Mouse (Mus musculus) bone marrow macrophage, adult 2 months (primary cell): ENCODE measurements around the gene Slc30a6. TPM values are rescaled to one million over a fixed set of nuclear protein-coding genes. Genes with fewer than 3 reads are reported as not detected.
A peak's percentile ranks its signal among the peaks of the same experiment; 100 is the strongest.

Experiments
- H3K27ac ChIP-seq: 2 replicates; pipeline ENCODE4 v1.5.1; 2012; ENCODE audit warnings: low read depth, low read length; ENCODE audit not compliant: insufficient read depth
- H3K4me1 ChIP-seq: 2 replicates; pipeline ENCODE4 v1.6.1; 2012; ENCODE audit warnings: low read length; ENCODE audit not compliant: control insufficient read depth, insufficient read depth
- H3K4me3 ChIP-seq: 2 replicates; pipeline ENCODE4 v1.5.1; 2012; ENCODE audit warnings: mild to moderate bottlenecking, low read length, moderate library complexity; ENCODE audit not compliant: insufficient read depth
- CTCF ChIP-seq: IDR thresholded peaks from 2 replicates; pipeline ENCODE4 v1.5.1; 2012; ENCODE audit warnings: low read depth, mild to moderate bottlenecking, low read length, moderate library complexity
- POLR2A ChIP-seq: IDR thresholded peaks from 2 replicates; pipeline ENCODE4 v1.6.1; 2012; ENCODE audit warnings: mild to moderate bottlenecking, low read depth, low read length, borderline replicate concordance
- polyA plus RNA-seq: library from polyadenylated mRNA; stranded (reverse); fragments of >200 nt; gene quantifications from 2 replicates; pipeline ENCODE4 v1.2.4, GENCODE M21; 2012; ENCODE audit not compliant: missing spikeins, insufficient read depth, insufficient read length

Gene Slc30a6
- 22.5 and 24.2 TPM in 2 replicates for polyA plus RNA-seq

- TF ChIP-seq POLR2A (0 out of 2 replicates have a peak, but pooled peaks have one; percentile 4), CTCF (no peak)
- peak within 1 kb of the TSS; percentile 86 for H3K4me3 ChIP-seq
- H3K27ac ChIP-seq, result peak within 1 kb of the TSS; percentile 76
- H3K4me1 ChIP-seq, result peaks cover 12% of the 10 kb centered on the region
Measured at GRCm38 (mm10) chr17:74395383-74396065, at the start of gene Slc30a6. Gene Slc30a6 (plus strand): TSS chr17:74395608.

DNA sequence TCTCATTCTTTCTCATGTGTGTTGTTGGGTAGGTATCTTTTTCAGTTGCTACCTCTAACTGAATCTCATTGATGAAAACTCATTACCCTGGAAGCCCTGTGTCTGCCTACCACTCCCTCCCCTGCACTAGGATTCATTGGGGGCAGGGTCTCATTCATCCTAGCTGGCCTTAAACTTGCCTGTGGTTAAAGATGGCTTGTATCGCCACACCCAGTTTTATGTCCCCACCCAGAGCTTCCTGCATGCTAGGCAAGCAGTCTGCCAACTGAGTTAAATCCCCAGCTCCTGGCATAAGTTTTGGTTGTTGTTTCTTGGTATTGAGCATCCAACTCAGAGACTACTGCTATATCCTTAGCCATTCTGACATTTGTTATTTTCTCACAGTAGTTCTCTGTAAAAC is 31.8 kb upstream of the Slc30a6 start:
- Histone ChIP-seq H3K27ac (no peak overlapping the region), H3K4me1 (peaks cover 2% of the 10 kb centered on the region), H3K4me3 (no peak overlapping the region)
- no peak for TF ChIP-seq POLR2A
- TF ChIP-seq CTCF, result no peak

DNA sequence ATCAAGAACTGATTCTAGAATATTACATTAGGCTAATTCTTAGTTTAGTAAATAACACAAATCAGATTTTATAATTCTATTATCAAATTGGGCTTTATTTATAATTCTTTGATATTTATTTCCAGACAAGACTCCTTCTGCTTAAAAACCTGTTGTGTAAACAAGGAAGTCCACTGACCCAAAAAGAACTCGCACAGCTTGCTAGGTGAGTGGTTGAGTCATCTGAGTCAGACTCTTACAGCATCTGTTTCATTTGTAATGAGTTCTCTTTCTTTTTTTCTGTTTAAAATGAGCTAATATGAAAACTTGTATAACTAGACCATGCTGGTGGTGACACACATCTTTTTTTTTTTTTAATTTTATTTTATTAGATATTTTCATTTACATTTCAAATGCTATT is 18.5 kb upstream of the Slc30a6 start:
- Histone ChIP-seq H3K27ac (no peak overlapping the region), H3K4me1 (no peaks in the 10 kb centered on the region), H3K4me3 (no peak overlapping the region)
- no peak for TF ChIP-seq POLR2A
- TF ChIP-seq CTCF, result no peak

DNA sequence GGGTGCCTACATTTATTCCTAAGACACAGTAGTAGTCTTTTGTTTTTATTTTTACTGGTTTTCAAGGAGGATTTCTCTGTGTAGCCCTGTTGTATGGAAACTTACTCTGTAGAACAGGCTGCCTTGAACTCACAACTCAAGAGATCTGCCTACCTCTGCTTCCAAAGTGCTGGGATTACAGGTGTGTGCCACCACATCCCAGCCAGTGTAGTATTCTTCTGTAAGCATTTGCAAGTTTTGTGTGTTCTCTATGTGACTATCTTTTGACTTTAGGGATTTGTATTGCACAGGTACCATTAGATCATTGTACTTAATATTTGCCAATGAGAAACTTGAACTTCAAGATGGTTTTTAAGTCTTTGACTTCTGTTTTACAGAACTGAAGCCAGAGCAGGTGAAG is 8.8 kb upstream of the Slc30a6 start:
- H3K4me3 ChIP-seq, result no peak overlapping the region
- TF ChIP-seq CTCF (no peak), POLR2A (no peak)
- H3K4me1 ChIP-seq, result no peaks in the 10 kb centered on the region
- H3K27ac ChIP-seq, result no peak overlapping the region

DNA sequence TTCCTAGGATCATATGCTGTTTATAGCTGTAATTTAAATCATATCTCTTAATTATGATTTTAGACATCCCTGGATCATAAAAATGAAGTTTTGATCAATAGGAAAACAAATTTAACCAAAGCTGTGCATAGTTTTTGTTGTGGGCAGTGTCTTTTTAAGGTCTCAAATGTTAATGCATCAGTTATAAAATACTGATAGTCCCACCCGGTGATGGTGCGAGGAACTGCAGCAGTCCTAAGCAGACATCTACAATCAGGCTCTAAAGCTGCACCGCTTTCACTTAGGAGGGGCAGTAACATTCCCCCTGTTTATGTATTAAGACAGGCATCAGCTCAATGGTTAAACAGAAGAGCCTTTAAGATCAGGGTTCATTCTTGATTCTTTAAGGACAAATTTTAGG is 5.6 kb upstream of the Slc30a6 start:
- no peak overlapping the region for H3K27ac ChIP-seq
- TF ChIP-seq CTCF (no peak), POLR2A (no peak)
- H3K4me3 ChIP-seq, result no peak overlapping the region
- H3K4me1 ChIP-seq, result peaks cover 2% of the 10 kb centered on the region

- TF ChIP-seq CTCF, result no peak
- no peak overlapping the region for H3K27ac ChIP-seq
- peaks cover 12% of the 10 kb centered on the region for H3K4me1 ChIP-seq
- H3K4me3 ChIP-seq, result no peak overlapping the region
Measured at GRCm38 (mm10) chr17:74394381-74394780, 1.0 kb upstream of the Slc30a6 start.

- TF ChIP-seq CTCF, result no peak
- no peak for TF ChIP-seq POLR2A
Measured at GRCm38 (mm10) chr17:74394855-74395254, 553 bp upstream of the Slc30a6 start.

DNA sequence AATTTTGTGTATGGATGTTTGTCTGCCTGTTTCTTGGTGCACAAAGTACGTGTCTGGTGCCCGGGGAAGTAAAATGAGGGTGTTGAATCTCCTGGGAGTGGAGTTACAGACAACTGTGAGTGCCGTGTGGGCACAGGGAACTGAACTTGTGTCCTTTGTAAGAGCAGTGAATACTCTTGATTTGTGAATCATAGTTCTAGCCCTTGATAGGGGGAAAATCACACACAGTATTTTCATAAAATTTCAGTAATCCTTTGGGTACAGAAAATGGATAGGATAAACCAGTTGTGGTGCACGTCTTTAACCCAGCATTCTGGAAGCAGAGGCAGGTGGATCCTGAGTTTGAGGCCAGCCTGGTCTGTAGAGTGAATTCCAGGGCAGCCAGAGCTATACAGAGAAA is 1.4 kb downstream of the Slc30a6 start:
- H3K27ac ChIP-seq, result no peak overlapping the region
- TF ChIP-seq CTCF, result no peak
- H3K4me1 ChIP-seq, result peaks cover 12% of the 10 kb centered on the region
- peak overlapping the region; percentile 42; the same call in 1 of the 2 replicates for H3K4me3 ChIP-seq

More at GRCm38 (mm10) chr17:74394855-74395254, 553 bp upstream of the Slc30a6 start:
- Histone ChIP-seq H3K4me1 (peaks cover 12% of the 10 kb centered on the region), H3K4me3 (peak overlapping the region; percentile 61), H3K27ac (no peak overlapping the region)

- no peak overlapping the region for H3K4me3 ChIP-seq
- no peak overlapping the region for H3K27ac ChIP-seq
- H3K4me1 ChIP-seq, result peaks cover 12% of the 10 kb centered on the region
- TF ChIP-seq CTCF (no peak), POLR2A (no peak)
Measured at GRCm38 (mm10) chr17:74397173-74397572, 1.8 kb downstream of the Slc30a6 start.

DNA sequence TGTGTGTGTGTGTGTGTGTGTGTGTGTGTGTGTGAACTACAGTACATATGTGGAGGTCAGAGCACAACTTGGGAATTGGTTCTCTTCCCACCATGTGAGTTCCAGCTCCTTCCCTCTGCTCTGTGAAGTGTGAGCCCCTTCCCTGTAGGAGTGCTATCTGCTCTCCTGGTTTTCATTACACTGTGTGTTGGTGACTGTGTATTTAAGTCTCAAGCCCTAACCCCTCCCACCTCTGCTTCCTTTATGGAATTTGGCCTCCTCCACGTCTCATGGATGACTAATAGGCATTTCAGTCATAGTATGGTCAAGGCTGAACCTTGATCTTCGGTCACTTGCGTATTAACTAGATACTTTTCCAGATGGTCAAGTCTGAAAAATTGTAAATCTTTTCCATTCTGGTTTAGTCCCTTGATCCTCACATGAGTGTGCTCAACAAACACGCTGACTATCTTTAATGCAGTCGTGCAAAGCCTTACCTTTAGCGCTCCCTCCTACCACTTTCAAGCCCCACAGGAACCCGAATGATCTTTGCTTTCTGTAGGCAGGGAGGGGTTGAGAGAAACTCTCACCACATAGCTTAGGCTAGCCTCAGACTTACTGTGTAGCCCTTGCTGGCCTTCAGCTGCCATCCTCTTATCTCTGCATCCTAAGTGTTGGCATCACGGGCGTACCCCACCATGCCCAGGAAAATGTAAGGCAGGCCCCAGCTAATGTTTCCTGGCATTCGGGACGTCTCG is 7.2 kb downstream of the Slc30a6 start:
- no peaks in the 10 kb centered on the region for H3K4me1 ChIP-seq
- H3K27ac ChIP-seq, result no peak overlapping the region
- no peak overlapping the region for H3K4me3 ChIP-seq
- TF ChIP-seq POLR2A (no peak), CTCF (no peak)

GRCm38 (mm10) chr17:74406487-74406886 is 11.1 kb downstream of the Slc30a6 start:
- H3K27ac ChIP-seq, result no peak overlapping the region

More at GRCm38 (mm10) chr17:74406487-74406886, 11.1 kb downstream of the Slc30a6 start:
- TF ChIP-seq CTCF (no peak), POLR2A (no peak)
- H3K4me3 ChIP-seq, result no peak overlapping the region
- H3K4me1 ChIP-seq, result no peaks in the 10 kb centered on the region
